Comparison of ENCODE assay signal across 7 mouse cellular contexts in genomic region chr19:6942249-6942691, GRCm38 (mm10). TPM values are rescaled to one million over a fixed set of nuclear protein-coding genes. Genes with fewer than 3 reads are reported as not detected.
DNase-seq lines count a peak whose midpoint lies in the region; ATAC-seq lines count a peak whose summit lies in the region.

Gene Gpr137, minus strand, starts transcription at chr19:6942480.

- no peaks in the 10 kb centered on the region for H3K9me3 ChIP-seq in intestine, embryonic 16.5 days (ENCODE audit: control insufficient read depth, low read length)
- H3K9me3 ChIP-seq in midbrain, embryonic 11.5 days (ENCODE audit: control insufficient read depth, low read length): no peaks in the 10 kb centered on the region

- peaks cover 28% of the 10 kb centered on the region for H3K4me1 ChIP-seq in intestine, embryonic 16.5 days (ENCODE audit: control insufficient read depth, insufficient read depth, low read length)
- peaks cover 14% of the 10 kb centered on the region for H3K4me1 ChIP-seq in midbrain, embryonic 11.5 days (ENCODE audit: control insufficient read depth, insufficient read depth, low read length)

- H3K27me3 ChIP-seq in intestine, embryonic 16.5 days (replicated peaks; ENCODE audit: control insufficient read depth, insufficient read depth, low read length): no peaks in the 10 kb centered on the region
- H3K27me3 ChIP-seq in midbrain, embryonic 11.5 days (ENCODE audit: control insufficient read depth, insufficient read depth, low read length): no peaks in the 10 kb centered on the region

- peak within 1 kb of the TSS; percentile 99 for H3K27ac ChIP-seq in intestine, embryonic 16.5 days (ENCODE audit: low read length)
- H3K27ac ChIP-seq in midbrain, embryonic 11.5 days (ENCODE audit: low read depth, low read length): peak within 1 kb of the TSS; percentile 92

- H3K9ac ChIP-seq in intestine, embryonic 16.5 days (ENCODE audit: low read depth, low read length): peak within 1 kb of the TSS; percentile 97
- H3K9ac ChIP-seq in midbrain, embryonic 11.5 days (ENCODE audit: low read length): peak within 1 kb of the TSS; percentile 92

- ATAC-seq in intestine, embryonic 16.5 days: peak; percentile 90
- peak; percentile 89 for ATAC-seq in midbrain, embryonic 11.5 days (ENCODE audit: low FRiP score)

- DNase-seq in adrenal gland, adult 18-20 months (ENCODE audit: low spot score in 2 of 2): peak; percentile 88 to 89
- DNase-seq in embryo, embryonic 11 days: peak; percentile 94
- peak; percentile 92 to 95 for DNase-seq in gastrocnemius, postnatal 36 days
- peak; percentile 91 to 92 for DNase-seq in left cerebral cortex, postnatal 36 days (ENCODE audit: low spot score in 2 of 2)
- DNase-seq in midbrain, embryonic 11.5 days (ENCODE audit: low spot score, missing footprints): peak; percentile 98
- DNase-seq in skeletal muscle tissue, adult 2 months (ENCODE audit: low read depth, low spot score): peak; percentile 90

- H3K36me3 ChIP-seq in intestine, embryonic 16.5 days (ENCODE audit: control insufficient read depth, insufficient read depth, low read length): no peaks in the 10 kb centered on the region
- no peaks in the 10 kb centered on the region for H3K36me3 ChIP-seq in midbrain, embryonic 11.5 days (ENCODE audit: control insufficient read depth, insufficient read depth, low read length)

- WGBS in intestine, embryonic 16.5 days: under 1% methylated on average over 27 of the region's 27 CpGs
- WGBS in midbrain, embryonic 11.5 days: 0% methylated on average over 27 of the region's 27 CpGs

- peak within 1 kb of the TSS; percentile 91 for H3K4me2 ChIP-seq in intestine, embryonic 16.5 days (ENCODE audit: low read depth, low read length)
- peak within 1 kb of the TSS; percentile 98 for H3K4me2 ChIP-seq in midbrain, embryonic 11.5 days

- intact Hi-C loops in gastrocnemius, postnatal 36 days (cut with DNase I): no loop called here
- intact Hi-C loops in left cerebral cortex, postnatal 36 days (cut with DNase I): loop anchor here (10.0 kb wide), 1 partner anchor 697 kb away; the partner anchor contains the start of gene Atg2a

- H3K4me3 ChIP-seq in intestine, embryonic 16.5 days (ENCODE audit: low read length): peak within 1 kb of the TSS; percentile 93
- H3K4me3 ChIP-seq in midbrain, embryonic 11.5 days (ENCODE audit: low read depth, low read length): peak within 1 kb of the TSS; percentile 79

RNA-seq across cellular contexts. Expression of gene Gpr137, which starts in this region (rescaled TPM):
- 10 to 100 TPM; 56.4 to 56.8 TPM for total RNA-seq in adrenal gland, adult 18-20 months (2021)
- total RNA-seq in gastrocnemius, postnatal 36 days (2021): 1 to 10 TPM; 9.4 to 9.7 TPM
- polyA plus RNA-seq in intestine, embryonic 16.5 days (2015; fragmentation: Nextera tagmentation; extraction: Ambion mirVana): 20.6 and 21.1 TPM in 2 replicates
- 100 to 1,000 TPM in 1 of 2 experiments, 10 to 100 TPM in 1; 94.1 to 108 TPM for total RNA-seq in left cerebral cortex, postnatal 36 days (2021)
- polyA plus RNA-seq in midbrain, embryonic 11.5 days (2014; fragmentation: Nextera tagmentation; extraction: Ambion mirVana): 28.0 and 32.0 TPM in 2 replicates

Comparison
In these comparisons a context has a peak if more than half of its experiments do, and no peak if none do; other contexts are left out.
1. Peak in every context shown above with its lines: DNase-seq, ATAC-seq, H3K4me3 ChIP-seq and H3K27ac ChIP-seq.
2. RNA of gene Gpr137 (total RNA-seq): 94.1 to 108 TPM in left cerebral cortex, postnatal 36 days and 56.4 to 56.8 TPM in adrenal gland, adult 18-20 months; 9.4 to 9.7 TPM in gastrocnemius, postnatal 36 days; every median in the first group is over 4 times any median in the second.